Mouse (Mus musculus) mammary gland, adult 2 months (tissue): ENCODE data around the gene Prss16. TPM values are rescaled to one million over a fixed set of nuclear protein-coding genes. Genes with fewer than 3 reads are reported as not detected.

Source experiments
- polyA plus RNA-seq: library from polyadenylated mRNA; depleted of rRNA; stranded (reverse); fragments of >200 nt; gene quantifications from 2 replicates; pipeline ENCODE4 v1.2.3, GENCODE M21; 2012; ENCODE audit warnings: low replicate concordance; rRNA removed

The Prss16 gene
- 1.7 and 2.8 TPM in 2 replicates for polyA plus RNA-seq

GRCm38 (mm10) chr13:22009642-22010041 lies at the start of gene Prss16:
Prss16 (minus strand) TSS chr13:22009742.

DNA sequence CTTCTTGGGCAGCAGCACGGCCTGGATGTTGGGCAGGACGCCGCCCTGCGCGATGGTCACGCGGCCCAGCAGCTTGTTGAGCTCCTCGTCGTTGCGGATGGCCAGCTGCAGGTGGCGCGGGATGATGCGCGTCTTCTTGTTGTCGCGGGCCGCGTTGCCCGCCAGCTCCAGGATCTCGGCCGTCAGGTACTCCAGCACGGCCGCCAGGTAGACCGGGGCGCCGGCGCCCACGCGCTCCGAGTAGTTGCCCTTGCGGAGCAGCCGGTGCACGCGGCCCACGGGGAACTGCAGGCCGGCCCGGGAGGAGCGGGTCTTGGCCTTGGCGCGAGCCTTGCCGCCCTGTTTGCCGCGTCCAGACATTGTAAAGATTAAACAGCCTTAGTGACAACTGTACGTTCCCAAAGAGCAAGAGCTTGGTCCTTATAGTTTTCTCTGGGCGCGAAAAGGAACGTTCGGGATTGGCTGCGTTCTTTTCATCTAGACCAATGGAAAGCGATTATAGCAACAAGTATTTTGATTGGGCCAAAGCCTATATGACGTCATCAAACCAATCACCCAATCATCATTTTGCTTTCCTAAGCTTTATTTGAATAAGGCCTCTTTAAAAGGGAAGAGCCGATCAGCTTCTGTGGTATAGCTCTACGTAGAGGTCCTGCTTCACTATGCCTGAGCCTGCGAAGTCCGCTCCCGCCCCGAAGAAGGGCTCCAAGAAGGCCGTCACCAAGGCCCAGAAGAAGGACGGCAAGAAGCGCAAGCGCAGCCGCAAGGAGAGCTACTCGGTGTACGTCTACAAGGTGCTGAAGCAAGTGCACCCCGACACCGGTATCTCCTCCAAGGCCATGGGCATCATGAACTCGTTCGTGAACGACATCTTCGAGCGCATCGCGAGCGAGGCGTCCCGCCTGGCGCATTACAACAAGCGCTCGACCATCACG lies 33.3 kb upstream of the Prss16 start, which contains the start of the genes Hist1h2ag and Hist1h2bj:
TSS of gene Hist1h2ag (minus strand) at position 377 of the 935 bp plus-strand sequence.
TSS of gene Hist1h2bj (plus strand) at position 647 of the 935 bp plus-strand sequence.

GRCm38 (mm10) chr13:22041142-22041536 lies 31.6 kb upstream of the Prss16 start, which contains the start of gene Hist1h4i:
Hist1h4i (minus strand) TSS chr13:22041362.

GRCm38 (mm10) chr13:22035267-22036148 lies 26.0 kb upstream of the Prss16 start, which contains the start of the genes Hist1h2ah and Hist1h2bk:
Hist1h2ah (minus strand) TSS chr13:22035568.
Hist1h2bk (plus strand) TSS chr13:22035870.

GRCm38 (mm10) chr13:21980981-21981802 lies 28.4 kb downstream of the Prss16 start, which contains the start of gene Pom121l2:
Pom121l2 (plus strand) TSS chr13:21981194.

Other genes with a start within 250 kb of the Prss16 start
- gene Hist1h1b, start 229.1 kb downstream of the Prss16 start, polyA plus RNA-seq: 0.23 and 0.54 TPM in 2 replicates
- gene Hist1h3i, start 226.4 kb downstream of the Prss16 start, polyA plus RNA-seq: 9.6 and 20.0 TPM in 2 replicates
- gene Hist1h2an, start 222.5 kb downstream of the Prss16 start, polyA plus RNA-seq: 1.3 and 17.7 TPM in 2 replicates
- 1.1 and 1.5 TPM in 2 replicates for gene Hist1h2bp, start 222.3 kb downstream of the Prss16 start, polyA plus RNA-seq
- 22.4 and 30.9 TPM in 2 replicates for gene Hist1h2bq, start 199.5 kb downstream of the Prss16 start, polyA plus RNA-seq
- gene Hist1h2ao, start 199.3 kb downstream of the Prss16 start, polyA plus RNA-seq: not detected in 2 replicates
- not detected in 2 replicates for gene Hist1h4m, start 198.0 kb downstream of the Prss16 start, polyA plus RNA-seq
- gene Hist1h4n, start 177.5 kb downstream of the Prss16 start, polyA plus RNA-seq: 4.9 and 22.8 TPM in 2 replicates
- 38.2 and 359 TPM in 2 replicates for gene Hist1h2ap, start 176.2 kb downstream of the Prss16 start, polyA plus RNA-seq
- 19.9 and 27.5 TPM in 2 replicates for gene Hist1h2br, start 176.0 kb downstream of the Prss16 start, polyA plus RNA-seq
- gene Zfp184, start 64.6 kb downstream of the Prss16 start, polyA plus RNA-seq: 0.29 and 0.80 TPM in 2 replicates
- not detected in 2 replicates for gene Pom121l2, start 28.5 kb downstream of the Prss16 start, polyA plus RNA-seq
- 2.1 and 26.7 TPM in 2 replicates for gene Hist1h2ah, start 25.8 kb upstream of the Prss16 start, polyA plus RNA-seq
- gene Hist1h2bk, start 26.1 kb upstream of the Prss16 start, polyA plus RNA-seq: 2.4 and 13.0 TPM in 2 replicates
- 8.5 and 8.7 TPM in 2 replicates for gene Hist1h4i, start 31.6 kb upstream of the Prss16 start, polyA plus RNA-seq
- 0.57 and 4.6 TPM in 2 replicates for gene Hist1h2ag, start 33.2 kb upstream of the Prss16 start, polyA plus RNA-seq
- 2.8 and 6.5 TPM in 2 replicates for gene Hist1h2bj, start 33.5 kb upstream of the Prss16 start, polyA plus RNA-seq
- not detected in 2 replicates for gene Vmn1r188, start 74.7 kb upstream of the Prss16 start, polyA plus RNA-seq
- not detected in 2 replicates for gene Vmn1r189, start 96.1 kb upstream of the Prss16 start, polyA plus RNA-seq
- not detected in 2 replicates for gene Vmn1r191, start 174.2 kb upstream of the Prss16 start, polyA plus RNA-seq
- not detected in 2 replicates for gene Vmn1r192, start 181.4 kb upstream of the Prss16 start, polyA plus RNA-seq
- not detected in 2 replicates for gene Vmn1r193, start 213.4 kb upstream of the Prss16 start, polyA plus RNA-seq
- gene Vmn1r194, start 234.5 kb upstream of the Prss16 start, polyA plus RNA-seq: not detected in 2 replicates